Mouse (Mus musculus) kidney, adult 2 months (tissue): ENCODE results near the gene Dtnb.

ENCODE experiments used
- CTCF ChIP-seq: fragments of 200-500 bp; conservative IDR thresholded peaks from 2 replicates; pipeline ENCODE4 v1.5.1; 2011; ENCODE audit warnings: low read depth, mild to moderate bottlenecking, control low read depth, low read length, moderate library complexity, mixed read lengths; ENCODE audit not compliant: insufficient read depth, insufficient read length
- POLR2A ChIP-seq: fragments of 200-500 bp; IDR thresholded peaks from one replicate; pipeline ENCODE4 v1.6.1; 2011; ENCODE audit warnings: low read depth, low read length, control low read depth

DNA sequence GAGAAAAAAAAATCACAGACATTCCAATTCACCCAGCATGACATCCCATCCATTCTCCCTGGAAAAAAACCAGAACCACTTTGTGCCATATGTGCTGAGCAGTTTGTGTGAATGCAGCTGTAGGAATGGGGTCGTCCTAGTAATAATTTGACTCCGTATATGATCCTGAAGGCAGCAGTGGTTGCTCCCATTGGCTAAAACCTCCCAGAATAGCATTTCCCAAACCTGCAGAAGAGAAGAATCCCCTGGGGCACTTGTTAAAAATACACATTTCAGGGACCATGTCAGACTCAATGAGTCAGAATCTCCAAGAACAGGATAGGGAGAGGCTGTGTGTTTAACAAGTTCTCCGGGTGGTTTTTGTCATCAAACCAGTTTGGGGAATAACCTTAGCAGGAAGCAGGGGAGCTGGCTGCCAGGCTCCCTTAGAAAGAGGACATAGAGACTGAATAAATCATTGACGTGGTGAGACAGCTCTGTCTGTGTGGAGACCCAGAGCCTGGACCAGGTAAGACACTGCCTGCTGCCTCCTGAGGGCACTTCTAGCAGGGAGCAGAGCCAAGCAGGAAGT is 147.1 kb downstream of the Dtnb start:
- no peak for TF ChIP-seq CTCF
- no peak for TF ChIP-seq POLR2A
